Mouse (Mus musculus): ENCODE results near the gene Sox12.

The Sox12 gene

GRCm38 (mm10) chr2:152409781-152410180 lies 11.9 kb upstream of the Sox12 start:
- in situ Hi-C loops (cut with MboI, MseI) = loop anchor here in 1 of 2 experiments (10.0 kb wide), 1 partner anchor 1385 kb away; no protein-coding TSS in a partner anchor

- in situ Hi-C loops (cut with MboI, MseI) = no loop called here
Measured at GRCm38 (mm10) chr2:152406126-152406525, 8.3 kb upstream of the Sox12 start.

- in situ Hi-C loops (cut with MboI, MseI) = loop anchor here in 1 of 2 experiments (5.0 kb wide), 1 partner anchor 62 kb away; no protein-coding TSS in a partner anchor
Measured at GRCm38 (mm10) chr2:152399122-152399542, 1.3 kb upstream of the Sox12 start.

DNA sequence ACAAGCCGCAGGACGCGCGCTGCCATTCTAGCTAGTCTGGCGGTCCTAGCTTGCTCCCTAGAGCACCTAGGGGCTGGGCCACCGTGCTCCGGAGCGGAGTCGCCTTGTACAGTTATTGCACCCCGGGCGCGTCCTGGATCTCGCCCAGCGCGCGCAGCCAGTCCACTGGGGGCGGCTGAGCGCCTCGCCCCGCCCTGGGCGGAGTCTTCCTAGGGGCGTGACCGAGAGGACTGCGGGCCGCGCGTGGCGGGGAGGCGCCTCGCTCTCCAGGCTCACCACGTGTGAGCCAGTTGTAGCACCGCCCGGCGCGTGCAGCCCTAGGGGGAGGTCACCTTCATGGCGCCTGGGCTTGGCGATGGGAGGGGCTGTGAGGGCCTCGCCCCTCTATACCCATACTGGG lies 828 bp upstream of the Sox12 start:
- in situ Hi-C loops (cut with MboI, MseI) = loop anchor here in 1 of 2 experiments (5.0 kb wide), 1 partner anchor 61 kb away; no protein-coding TSS in a partner anchor

DNA sequence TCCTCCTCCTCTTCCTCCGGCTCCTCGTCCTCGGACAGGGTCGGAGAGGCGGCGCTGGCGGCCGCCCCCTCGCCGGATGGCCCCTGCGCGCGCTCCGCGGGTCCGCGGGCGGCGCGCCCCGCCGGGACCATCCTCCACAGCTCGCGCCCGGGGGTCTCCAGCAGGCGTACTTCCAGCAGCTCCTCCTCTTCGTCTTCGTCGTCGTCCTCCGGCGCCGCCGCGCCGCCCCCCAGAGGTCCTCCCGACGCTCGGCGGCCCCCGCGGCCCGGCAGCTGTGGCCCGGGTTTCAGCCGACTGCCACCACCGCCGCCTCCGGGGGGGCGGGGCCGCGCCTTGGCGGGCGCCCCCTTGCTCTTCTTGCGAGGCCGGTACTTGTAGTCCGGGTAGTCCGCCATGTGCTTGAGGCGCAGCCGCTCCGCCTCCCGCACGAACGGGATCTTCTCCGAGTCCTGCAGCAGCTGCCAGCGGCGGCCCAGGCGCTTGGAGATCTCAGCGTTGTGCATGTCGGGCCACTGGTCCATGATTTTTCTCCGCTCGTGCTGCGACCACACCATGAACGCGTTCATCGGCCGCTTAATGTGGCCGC lies 766 bp downstream of the Sox12 start:
- in situ Hi-C loops (cut with MboI, MseI) = loop anchor here in 1 of 2 experiments (5.0 kb wide), 1 partner anchor 60 kb away; no protein-coding TSS in a partner anchor

- in situ Hi-C loops (cut with MboI, MseI) = loop anchor here in 1 of 2 experiments (5.0 kb wide), 1 partner anchor 59 kb away; no protein-coding TSS in a partner anchor
Measured at GRCm38 (mm10) chr2:152396110-152397003, 1.5 kb downstream of the Sox12 start.

GRCm38 (mm10) chr2:152395271-152395920 lies 2.5 kb downstream of the Sox12 start:
- in situ Hi-C loops (cut with MboI, MseI) = loop anchor here in 1 of 2 experiments (5.0 kb wide), 1 partner anchor 58 kb away; no protein-coding TSS in a partner anchor

- in situ Hi-C loops (cut with MboI, MseI) = loop anchor here in 1 of 2 experiments (5.0 kb wide), 1 partner anchor 54 kb away; no protein-coding TSS in a partner anchor
Measured at GRCm38 (mm10) chr2:152393225-152394017, 4.4 kb downstream of the Sox12 start.

- in situ Hi-C loops (cut with MboI, MseI) = loop anchor here in 1 of 2 experiments (5.0 kb wide), 1 partner anchor 55 kb away; no protein-coding TSS in a partner anchor
Measured at GRCm38 (mm10) chr2:152392786-152393185, 5.1 kb downstream of the Sox12 start.

GRCm38 (mm10) chr2:152384191-152384590 lies 13.7 kb downstream of the Sox12 start:
- in situ Hi-C loops (cut with MboI, MseI) = loop anchor here in 1 of 2 experiments (5.0 kb wide), 1 partner anchor 98 kb away; no protein-coding TSS in a partner anchor

DNA sequence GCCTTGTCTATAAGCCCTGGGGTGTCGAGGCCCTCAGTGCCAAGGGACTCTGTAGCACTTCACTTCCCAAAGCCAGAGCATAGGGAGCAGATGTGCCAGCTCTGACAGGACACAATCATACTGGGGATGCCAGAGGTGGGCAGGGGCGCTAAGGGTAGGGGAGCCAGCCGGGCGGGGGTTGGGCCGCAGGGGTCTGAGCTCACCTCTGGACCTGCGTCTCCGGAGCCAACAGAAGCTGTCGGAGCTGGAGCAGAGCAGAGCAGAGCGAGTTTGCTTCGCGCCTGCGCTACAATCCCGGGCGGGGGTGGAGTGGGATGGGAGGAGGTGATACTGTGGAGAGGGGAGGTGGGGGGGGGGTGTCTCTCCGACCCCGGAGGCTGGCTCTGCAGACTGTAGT lies 21.5 kb downstream of the Sox12 start, which contains the start of gene Nrsn2:
Gene Nrsn2, minus strand, starts transcription at position 294 of the 397 bp plus-strand sequence.
- in situ Hi-C loops (cut with MboI, MseI) = loop anchor here in 1 of 2 experiments (10.0 kb wide), 1 partner anchor 352 kb away; no protein-coding TSS in a partner anchor

- in situ Hi-C loops (cut with MboI, MseI) = loop anchor here in 1 of 2 experiments (10.0 kb wide), 1 partner anchor 351 kb away; no protein-coding TSS in a partner anchor
Measured at GRCm38 (mm10) chr2:152375652-152376344, 22.1 kb downstream of the Sox12 start.

DNA sequence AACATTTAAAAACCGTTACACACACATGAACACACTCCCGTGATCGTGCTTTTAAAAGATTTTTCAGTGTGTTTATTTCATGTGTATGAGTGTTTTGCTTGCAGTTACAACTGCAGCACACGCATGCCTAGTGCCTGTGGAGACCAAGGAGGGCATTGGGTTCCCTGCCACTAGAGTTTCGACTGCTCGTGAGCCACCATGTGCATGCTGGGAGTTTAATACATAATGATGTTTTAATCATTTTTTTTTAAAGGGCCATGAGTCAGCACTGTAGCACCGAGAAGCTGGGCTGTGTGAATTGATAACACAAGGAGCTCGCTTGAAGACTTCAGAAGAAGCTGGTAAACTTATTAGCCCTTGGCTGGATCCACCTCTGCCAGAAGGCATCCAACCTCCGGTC lies 24.3 kb downstream of the Sox12 start:
- in situ Hi-C loops (cut with MboI, MseI) = loop anchor here in 1 of 2 experiments (10.0 kb wide), 1 partner anchor 349 kb away; no protein-coding TSS in a partner anchor

DNA sequence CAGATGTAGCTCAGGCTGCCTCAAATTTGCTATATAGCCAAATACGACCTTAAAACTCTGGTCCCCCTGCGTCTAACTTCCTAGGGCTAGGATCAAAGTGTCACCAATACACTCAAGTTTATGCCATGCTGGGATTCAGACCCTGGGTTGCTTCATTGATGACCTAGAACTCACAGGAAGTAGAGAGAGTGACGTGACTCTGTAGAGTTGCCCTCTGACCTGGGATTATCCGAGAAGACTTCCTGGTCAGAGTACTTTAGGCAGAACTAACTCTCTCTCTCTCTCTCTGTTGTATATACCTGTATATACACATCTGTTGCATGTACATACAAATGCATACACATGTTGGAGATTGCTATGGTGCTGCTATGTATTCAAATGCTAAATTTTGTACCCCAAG lies 25.2 kb downstream of the Sox12 start:
- in situ Hi-C loops (cut with MboI, MseI) = loop anchor here in 1 of 2 experiments (10.0 kb wide), 1 partner anchor 348 kb away; no protein-coding TSS in a partner anchor

DNA sequence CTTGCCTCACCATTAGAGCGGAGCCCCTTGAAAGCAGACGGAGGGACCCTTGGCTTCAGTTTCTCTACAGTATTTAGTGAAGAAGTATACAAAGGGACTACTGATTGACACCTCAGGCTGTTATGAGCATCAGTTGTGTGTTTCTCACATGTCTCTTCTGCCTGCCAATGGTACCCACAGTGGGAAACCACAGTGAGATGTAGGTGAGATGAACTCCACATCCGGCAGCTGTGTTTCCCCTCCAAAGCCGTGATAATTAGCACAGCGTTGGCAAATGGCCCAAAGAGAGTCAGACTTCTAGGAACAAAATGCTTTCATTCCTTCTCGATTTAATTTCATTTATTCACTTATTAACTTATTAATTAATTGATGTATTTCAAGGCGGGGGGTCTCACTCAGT lies 25.8 kb downstream of the Sox12 start:
- in situ Hi-C loops (cut with MboI, MseI) = loop anchor here in 1 of 2 experiments (10.0 kb wide), 1 partner anchor 347 kb away; no protein-coding TSS in a partner anchor

- in situ Hi-C loops (cut with MboI, MseI) = loop anchor here (10.0 kb wide), 4 partner anchors 254 to 494 kb away; partner anchors contain the start of gene Srxn1 (in 1 of the 2)
Measured at GRCm38 (mm10) chr2:152368532-152369140, 29.2 kb downstream of the Sox12 start.

DNA sequence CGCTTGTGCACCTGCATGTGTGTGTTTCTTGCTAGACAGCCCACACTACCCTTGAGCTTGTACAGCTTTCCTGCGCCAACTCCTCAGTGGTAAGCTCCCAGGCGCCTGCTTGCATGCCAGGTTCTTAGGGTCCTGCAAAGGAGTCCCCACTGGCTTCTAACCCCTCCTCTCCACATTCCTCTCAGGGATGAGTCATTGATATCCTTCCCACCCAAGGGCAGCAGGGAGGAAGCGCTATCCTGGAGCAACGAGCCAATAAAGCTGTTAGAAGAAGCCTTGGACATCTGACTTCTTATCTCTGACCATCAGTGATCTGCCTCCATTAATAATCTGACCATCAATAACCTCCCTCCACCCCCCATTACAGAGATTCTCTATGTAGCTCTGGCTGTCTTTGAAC lies 29.9 kb downstream of the Sox12 start:
- in situ Hi-C loops (cut with MboI, MseI) = loop anchor here (10.0 kb wide), 4 partner anchors 253 to 493 kb away; partner anchors contain the start of gene Srxn1 (in 1 of the 2)

All from T-helper 17 cell (primary cell).